Mouse (Mus musculus) small intestine, adult 2 months (tissue): ENCODE measurements around the gene Pld3.

Experiments used
- CTCF ChIP-seq: fragments of 200-500 bp; IDR thresholded peaks from 2 replicates; pipeline ENCODE4 v1.5.1; 2012; ENCODE audit warnings: low read depth, mild to moderate bottlenecking, control low read depth, inconsistent platforms, low read length, moderate library complexity, mixed read lengths; ENCODE audit not compliant: insufficient replicate concordance, insufficient read length; ENCODE audit errors: extremely low read depth
- POLR2A ChIP-seq: fragments of 200-500 bp; IDR thresholded peaks from 2 replicates; pipeline ENCODE4 v1.6.1; 2012; ENCODE audit warnings: low read depth, mild to moderate bottlenecking, control low read depth, inconsistent platforms, low read length, moderate library complexity

- no peak for TF ChIP-seq POLR2A
- TF ChIP-seq CTCF: no peak
Observed at GRCm38 (mm10) chr7:27541431-27541830, 11.6 kb downstream of the Pld3 start.
